Mouse (Mus musculus) kidney, adult 9 months (tissue): ENCODE data around the gene Actg2.
"Not testable (repeated sequence)": the region's sequence is repeated elsewhere in the genome, so short reads cannot be mapped to it uniquely, and the experiment has no call there.

Experiments
- DNase-seq: peaks from one replicate; pipeline ENCODE4 v3.0.0; 2022

Actg2 gene

DNA sequence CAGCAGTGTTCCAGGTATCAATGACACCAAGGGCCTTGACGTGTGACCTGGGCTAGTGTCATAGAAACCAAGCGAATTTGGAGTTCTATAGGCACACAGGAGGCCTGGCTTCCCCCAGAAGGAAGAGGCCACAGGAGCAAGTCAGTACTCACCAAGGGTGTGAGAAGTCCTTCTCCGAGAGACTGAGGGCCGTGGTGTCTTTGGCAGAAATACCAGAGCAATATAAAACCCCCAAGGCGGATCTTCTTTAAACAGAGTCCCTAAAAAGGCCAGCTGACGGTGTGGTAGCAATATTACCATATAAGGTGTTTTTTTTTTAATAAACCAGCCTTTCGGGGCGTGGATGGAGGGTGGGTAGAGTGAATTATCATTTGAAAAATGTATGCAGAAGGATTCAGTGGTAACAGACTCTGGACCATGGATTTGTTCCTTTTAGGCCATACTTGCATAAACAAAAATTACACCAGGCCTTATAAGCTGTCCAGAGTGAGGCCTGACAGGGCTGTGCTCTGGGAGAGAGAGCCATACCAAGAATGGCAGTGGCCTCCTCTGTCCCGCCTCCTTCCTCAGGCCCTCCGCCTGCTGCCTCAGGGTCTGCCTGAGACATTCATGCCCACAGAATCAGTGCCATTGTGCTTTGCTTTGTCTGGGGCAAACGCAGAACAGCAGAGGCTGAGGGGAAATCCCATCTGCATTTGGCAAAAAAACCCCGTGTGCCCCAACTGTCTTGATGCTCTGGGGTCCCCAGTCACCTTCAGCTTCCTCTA lies at the start of gene Actg2:
Actg2 (minus strand) TSS at position 238 of the 767 bp plus-strand sequence.
- no peak for DNase-seq

DNA sequence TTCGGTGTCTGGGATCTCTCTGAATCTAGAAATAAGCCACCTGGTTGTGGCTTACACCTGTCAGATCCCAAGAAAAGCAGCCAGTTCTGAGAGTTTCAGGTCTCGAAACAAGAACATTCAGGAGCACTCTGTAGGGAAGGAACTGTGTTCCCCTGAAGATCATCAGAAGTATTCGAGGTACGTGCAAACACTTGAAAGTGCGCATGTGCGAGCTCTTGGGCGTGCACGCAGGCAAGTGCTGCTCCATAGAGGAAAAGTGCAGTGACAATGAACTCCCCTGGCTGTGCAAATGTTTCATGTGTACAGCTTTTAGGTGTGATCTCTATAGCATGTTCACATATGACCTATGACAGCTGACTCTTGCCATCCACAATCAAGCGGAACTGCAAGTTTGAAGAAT lies 49.3 kb upstream of the Actg2 start:
- DNase-seq: not testable (repeated sequence)

DNA sequence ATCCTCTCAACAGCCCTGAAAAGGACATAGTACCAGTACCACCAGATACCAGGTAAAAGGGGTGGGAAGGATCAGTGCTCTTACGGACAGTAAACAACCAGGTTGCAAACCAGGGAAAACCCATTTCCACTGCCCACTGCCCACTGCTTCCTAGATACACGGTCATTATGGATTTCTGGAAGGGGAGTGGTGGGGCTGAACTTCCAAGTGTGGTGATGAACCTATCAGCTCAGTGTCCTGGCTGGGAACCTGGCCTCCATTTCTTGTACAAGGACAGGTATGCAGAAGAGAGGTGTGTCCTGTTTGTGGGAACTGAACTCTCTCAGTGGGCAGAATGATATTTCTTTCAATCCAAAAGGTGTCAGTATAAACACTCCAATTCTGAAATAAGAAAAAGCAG lies 47.5 kb upstream of the Actg2 start:
- DNase-seq: no peak

DNA sequence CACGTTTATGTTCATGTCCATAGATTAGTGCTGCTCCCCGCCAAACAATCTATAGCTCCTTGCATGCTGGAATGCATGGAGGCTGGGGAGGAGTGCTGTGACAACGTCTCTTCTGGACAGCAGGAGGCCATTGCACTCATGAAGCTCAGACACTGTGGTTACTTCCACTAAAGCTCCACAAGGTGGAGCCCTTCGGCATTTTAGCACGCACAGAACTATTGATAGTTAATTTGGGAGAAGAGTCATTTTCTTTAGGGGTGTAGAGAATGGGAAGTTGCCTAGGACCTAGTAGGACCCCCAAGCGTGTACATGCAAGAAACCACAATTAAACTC lies 46.8 kb upstream of the Actg2 start:
- peak; percentile 32 for DNase-seq

DNA sequence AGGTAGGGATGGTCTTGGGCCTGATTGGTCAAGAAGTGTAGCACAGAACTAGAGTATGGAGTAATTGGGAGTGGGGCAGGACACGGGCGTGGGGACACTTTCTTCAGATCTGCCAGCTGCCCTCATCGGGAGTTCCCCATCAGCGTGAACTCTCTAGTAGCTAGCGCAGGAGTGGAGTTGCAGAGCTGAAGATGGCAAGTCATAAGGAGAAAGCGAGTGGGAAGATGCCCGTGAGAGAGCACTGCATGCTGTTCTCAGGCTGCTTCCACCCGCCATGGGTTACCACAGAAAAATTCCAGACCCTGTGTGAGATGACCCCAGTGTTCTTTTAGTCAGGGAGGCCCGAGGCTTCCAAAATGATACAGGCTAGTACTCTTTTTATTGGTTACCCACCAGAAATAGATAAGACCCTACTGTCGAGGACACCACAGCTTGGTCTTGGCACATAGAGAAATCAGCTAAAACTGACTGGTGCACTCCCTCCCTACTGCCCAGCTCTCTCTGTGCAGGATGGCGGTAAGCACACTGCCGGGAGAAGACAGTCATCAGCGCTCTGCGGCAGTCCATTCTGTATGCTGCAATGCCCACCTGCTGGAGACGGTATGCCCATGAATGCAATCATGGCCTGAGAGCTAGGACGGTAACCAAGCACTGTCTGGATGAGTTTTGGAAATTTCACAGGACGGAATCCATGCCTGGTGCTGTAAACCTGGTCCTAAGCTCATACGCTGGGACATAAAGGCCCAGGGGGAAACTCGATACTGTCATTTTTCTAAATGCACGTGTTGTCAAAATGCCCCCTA lies 46.3 kb upstream of the Actg2 start:
- no peak for DNase-seq

DNA sequence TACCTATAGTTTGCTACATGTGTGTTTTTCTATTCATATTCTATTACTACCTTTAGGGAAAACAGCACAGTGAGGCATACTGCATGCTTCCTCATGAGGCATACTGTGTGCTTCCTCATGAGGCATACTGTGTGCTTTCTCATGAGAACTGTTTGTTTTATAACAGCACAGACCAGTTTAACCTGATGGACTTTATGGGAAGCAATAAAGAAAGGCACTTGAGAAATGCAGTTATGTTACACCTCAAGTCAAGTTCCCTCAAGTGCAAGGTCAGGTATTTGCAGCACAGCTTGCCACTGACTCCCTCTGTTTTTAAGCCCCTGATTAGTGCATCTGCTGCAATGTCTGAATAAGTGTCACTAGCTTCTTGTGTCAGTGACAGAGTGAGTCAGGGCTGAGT lies 41.5 kb upstream of the Actg2 start:
- DNase-seq: no peak

DNA sequence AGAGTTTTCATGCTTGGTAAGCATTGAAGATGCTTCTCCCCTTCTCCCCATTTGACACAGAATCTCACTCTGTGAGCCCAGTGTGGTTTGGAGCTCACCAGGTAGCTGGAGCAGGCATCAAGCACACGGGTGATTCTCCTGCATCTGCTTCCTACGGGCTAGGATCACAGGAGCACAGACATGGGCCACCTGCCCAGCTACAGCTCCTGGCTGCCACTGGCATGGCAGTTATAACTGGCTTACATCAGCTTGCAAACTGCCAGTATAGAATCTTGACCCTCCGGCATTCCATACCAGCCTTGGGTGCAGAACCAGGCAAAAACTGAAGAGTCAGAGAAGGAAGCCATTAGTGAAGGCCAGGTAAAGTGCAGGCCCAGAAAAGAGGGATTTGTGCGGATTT lies 39.5 kb upstream of the Actg2 start:
- DNase-seq: no peak

DNA sequence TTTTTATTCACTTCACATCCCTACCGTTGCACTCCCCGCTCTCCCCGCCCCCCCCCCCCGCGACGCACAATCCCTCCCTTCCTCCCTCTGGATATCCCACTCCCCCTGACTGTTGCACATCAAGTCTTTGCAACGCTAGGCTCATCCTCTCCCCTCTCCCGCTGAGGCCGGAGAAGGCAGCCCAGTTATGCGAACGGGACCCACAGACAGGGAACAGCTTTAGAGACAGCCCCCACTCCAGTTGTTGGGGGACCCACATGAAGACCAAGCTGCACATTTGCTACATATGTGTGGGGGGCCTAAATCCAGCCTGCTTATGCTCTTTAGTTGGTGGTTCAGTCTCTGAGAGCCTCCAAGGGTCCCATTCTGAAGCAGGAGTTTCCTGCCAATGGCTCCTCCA lies 36.6 kb upstream of the Actg2 start, which contains the start of gene Stambp:
Stambp (minus strand) TSS at position 59 of the 400 bp plus-strand sequence.
- DNase-seq: no peak

DNA sequence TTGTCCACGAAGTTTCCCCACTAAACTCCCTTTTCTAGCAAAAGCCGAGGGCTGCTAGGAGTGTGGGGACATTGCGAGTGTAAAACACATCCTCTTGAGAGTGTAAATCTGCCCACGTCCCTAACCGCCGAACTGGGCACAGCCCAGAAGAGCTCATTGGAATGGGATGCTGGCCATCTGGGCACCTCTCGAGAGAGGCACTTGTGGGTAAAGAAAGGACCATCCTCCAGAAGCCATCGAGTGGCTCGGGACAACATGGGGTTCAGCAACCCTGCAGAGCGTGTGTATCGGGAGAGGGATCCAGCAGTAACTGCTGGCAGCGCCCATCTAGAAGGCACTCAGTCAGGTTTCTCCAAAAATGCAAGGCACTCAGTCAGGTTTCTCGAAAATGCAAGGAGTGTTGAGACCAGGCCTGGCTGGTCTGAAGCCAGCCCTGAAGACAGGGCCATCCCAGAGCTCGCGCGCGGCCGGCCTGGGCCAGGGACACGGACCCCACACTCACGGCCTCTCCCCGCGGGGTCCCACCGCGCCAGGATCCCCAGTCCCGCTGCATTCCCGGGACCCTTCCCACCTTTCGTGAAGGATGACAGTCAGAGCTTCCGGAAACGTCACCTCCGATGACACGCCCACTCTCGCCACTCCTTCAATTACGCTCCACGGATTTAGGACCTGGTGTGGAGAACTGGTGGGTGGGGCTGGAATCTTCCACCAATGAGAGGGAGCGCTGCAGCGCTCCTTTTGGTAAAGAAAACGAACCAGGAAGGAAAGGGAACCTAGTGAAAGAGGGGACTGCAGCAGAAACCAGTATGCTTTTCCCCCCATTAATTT lies 36.0 kb upstream of the Actg2 start:
- DNase-seq: peak; percentile 94

DNA sequence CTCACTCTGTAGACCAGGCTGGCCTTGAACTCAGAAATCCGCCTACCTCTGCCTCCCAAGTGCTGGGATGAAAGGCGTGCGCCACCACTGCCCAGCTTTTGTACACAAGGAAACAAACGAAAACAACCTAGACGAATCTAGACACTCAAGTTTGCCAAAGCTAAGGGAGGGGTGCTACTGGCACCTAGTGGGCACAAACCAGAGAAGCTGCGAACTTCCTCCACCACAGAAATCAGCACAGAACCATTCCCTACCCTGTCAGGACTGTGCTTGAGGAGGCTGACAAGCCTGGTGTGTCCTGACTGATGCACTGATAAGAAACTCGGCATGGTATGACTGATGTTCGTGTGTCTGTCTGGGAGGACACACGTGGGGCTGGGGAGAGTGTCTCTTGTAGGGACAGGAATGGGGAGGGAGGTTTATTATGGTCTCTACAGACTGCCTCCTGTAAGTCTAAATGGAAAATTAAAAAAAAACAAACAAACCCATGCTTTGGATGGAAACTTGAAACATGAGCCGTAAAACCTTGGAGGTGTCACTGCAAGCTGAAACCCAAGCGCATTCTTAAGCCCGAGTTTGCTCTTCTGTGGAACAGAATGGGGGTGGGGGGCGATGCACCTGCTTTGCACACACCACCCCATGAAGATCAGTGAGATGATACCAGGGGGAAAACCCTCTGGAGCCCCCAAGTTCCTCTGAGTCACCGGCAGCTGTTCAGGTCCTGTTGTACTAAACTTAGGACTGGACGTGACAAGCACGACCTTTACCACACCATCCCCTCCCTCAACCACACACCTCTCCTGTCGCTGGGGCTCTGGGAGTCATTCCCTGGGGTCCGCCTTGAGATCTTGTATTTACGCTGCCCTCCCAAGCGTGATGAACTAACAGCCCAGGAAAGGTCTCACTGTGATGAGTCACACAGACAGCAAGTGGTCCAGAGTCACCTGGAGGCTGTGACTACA lies 33.1 kb upstream of the Actg2 start:
- no peak for DNase-seq

DNA sequence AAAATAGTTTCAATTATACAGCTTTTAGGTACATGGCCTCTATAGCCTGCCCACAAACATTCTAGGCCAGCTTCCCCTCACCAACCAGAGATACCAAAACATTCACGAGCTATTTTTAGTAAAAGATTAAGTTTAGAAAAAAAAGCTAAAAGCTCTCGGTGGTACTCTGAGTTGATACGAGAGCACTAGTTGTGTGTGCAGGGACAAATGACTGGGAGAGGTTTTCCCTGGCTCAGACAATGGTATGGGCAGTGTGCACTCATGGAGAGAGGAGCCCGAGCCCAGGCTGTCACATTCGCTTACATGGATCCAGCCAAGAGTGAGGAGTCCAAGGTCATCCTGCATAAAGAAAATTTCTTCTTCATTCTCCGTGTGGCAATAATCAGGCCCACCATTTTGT lies 19.9 kb upstream of the Actg2 start:
- DNase-seq: no peak

DNA sequence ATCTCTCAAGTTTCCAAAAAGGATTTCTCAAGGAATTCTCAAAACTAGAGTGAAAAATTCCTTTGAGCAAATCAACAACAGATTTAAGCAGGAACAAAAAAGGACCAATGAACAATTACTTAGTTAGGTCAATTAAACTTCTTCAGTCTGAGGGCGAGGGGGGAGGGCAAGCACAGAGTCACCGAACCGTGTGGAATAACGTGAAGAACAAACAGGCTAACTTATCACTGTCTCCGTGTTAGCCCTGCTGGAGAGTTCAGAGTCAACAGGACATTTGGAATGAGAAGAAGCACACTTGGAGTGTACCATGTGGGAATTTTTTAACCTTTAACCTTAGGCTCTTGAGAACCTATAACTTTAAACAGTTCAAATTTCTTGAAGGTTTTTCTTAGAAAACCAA lies 12.3 kb upstream of the Actg2 start:
- DNase-seq: peak; percentile 66

DNA sequence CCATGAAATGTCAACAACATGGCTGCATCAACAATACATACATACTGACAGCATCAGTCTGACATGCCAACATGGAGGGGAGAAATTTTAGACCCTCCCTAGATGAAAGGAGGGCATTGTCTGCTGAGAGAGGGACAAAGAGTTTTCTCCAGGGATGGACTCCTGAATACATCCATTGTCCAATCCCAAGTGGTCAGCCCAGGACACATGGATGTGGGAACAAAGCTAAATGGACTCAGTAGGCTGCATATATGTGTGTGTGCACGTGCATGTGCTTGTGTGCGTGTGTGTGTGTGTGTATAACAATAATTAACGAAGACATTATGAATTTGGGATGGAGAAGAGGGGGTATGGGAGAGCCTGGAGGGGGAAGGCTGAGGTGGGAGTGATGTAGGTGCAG lies 9.7 kb upstream of the Actg2 start:
- DNase-seq: no peak

DNA sequence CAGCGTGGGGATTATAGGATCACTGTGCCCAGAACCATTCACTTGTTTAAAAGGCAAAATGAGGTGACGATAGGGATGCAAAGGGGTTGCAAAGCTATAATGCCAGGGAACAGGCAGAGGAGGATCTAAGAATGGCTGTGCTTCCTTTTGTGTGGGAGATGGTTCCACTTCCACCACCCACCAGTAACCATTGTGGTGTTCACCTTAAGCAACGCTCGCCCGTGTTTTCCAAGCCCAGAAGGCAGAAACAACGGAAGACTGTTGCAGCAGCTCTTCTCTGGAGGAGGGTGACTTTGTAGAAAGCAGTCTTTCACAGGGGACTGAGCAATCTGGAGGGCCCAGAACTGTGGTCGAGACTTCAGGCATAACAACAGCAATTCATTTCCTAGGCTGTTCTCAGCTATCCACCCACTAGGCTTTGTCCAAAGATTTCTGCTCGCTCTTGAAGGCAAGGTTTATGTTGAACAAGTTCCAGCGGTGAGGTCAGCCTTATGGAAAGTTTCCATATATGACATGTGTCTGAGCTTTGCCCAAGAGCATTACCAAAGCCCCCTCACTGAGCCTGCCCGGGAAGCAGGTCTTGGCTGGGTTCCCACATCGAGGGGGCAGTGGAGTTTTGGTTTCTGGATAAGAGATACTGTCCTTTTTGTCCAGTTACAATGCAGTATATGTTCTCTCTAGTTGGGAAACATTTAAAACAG lies 5.8 kb upstream of the Actg2 start:
- DNase-seq: no peak

DNA sequence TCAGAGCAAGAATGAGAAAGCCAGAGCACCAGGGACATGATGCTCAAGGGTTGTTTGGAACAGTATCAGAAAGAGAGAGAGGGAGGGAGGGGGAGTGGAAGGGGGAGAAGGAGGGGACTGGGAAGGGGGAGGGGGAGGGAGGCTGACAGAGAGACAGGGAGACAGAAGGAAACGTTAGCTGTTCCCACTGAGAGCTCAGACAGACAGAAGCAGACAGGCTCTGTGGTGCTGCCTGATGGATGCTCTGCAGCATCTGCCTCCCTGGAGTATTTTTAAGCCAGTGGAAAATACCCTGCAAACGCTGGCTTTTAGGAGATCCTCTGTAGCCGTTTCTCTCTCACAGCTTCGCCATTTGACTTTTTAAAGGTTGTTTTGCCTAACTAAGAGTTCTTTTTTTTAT lies 4.0 kb upstream of the Actg2 start:
- no peak for DNase-seq

DNA sequence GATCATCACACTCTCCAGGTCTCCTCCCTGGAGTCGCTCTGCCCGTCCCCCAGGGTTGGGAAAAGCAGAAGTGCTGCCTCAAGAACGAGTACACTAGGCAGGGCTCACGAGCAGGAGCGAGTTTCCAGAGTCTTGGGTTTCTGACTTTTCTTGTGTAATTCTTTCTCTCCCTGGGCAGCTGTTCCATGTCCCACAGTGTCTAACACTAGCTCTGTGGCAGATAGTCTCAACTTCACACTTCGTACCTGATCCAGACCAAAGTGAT lies 662 bp upstream of the Actg2 start:
- no peak for DNase-seq

DNA sequence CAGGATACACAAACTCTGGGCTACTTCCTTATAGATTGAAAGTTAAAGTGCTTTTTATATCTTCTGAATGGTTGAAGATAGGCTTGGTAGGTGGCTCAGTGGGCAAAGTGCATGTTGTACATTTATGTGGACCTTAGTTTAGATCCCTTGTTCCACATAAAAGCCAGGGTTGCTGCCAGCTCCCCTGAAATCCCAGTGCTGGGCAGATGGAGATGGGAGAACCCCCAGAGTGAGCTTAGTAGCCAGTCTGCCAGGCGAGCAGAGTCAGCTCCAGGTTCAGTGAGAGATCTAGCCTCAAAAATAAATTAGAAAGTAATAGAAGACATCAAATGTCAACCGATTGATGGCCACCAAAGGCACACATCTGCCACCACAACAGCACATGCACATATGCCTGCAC lies 3.5 kb downstream of the Actg2 start:
- DNase-seq: no peak

DNA sequence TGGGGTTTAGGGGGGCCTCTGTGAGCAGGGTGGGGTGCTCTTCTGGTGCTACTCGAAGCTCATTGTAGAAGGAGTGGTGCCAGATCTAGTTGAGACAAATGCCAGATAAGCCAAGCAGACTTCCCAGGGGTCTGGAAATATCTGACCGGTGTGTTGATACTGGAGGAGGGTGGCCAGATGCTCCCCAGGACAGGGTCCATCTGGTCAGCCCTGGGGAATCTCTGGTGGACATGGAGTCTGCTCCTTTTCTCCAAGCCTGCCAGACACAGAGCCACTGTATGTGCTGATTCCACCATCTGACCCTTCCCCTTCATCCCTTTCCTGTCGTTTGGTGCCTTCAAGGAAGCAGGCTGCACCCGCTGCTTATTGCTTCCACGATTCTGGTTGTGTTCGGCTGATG lies 12.9 kb downstream of the Actg2 start:
- no peak for DNase-seq

DNA sequence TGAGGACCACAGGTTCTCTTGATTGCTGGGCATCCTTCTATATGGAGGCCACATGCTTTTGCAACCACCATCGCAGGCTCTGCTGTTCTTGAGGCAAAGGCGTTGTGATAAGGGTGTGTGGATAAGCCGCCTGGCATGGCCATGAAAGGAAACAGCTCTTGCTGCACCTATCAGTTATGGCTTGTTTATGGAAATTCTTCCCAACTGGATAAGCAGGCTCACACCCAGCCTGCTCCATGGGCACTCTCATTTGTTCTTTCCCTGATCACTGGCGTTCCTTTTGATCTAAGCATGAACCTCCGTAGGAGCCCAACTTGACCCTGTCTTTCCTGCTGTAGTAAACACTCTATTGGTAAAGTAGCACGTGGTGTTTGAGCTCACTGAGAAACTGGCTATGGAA lies 14.3 kb downstream of the Actg2 start:
- no peak for DNase-seq

DNA sequence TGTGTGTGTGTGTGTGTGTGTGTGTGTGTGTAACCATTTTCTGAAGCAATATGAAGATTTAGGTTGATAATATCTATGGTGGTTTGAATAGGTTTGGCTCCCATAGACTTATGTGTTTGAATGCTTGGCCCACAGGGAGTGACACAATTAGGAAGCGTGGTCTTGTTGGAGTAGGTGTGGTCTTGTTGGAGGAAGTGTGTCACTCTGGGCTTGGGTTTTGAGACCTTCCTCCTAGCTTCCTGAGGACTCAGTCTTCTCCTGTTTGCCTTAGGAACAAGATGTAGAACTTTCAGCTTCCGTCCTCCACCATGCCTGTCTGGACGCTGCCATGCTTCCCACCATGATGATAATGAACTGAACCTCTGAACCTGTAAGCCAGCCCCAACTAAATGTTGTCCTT lies 17.4 kb downstream of the Actg2 start:
- no peak for DNase-seq

DNA sequence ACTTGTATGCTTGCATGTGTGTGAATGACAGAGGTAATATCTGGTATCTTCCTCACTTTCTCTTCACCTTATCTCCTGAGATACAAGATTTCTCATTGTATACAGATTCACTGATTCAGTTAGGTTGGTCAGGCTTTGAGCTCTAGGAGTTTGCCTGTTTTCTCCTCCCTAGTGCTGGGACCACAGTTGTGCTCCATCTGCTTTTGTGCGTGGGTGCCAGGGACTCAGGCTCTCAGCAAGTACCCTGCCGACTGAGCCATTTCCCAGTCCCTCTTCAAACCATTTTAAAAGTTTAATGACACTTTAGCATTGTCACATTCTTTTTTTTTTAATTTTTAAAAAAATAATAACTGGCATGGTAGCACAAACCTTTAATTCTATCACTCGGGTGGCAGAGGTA lies 20.9 kb downstream of the Actg2 start:
- no peak for DNase-seq

DNA sequence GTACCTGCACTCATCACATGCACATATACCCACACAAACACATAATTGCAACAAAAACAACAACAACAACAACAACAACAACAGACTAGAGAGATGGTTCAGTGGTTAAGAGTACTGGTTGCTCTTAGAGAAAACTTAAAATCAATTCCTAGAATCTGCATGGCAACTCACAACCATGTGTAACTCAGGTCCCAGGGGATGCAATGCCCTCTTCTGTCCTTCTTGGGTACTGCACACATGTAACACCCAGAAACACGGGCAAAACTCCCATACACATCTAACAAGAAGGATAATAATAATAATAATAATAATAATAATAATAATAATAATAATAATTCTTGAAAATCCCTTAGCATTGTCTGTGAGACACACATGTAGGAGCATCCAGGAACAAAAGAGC lies 23.6 kb downstream of the Actg2 start:
- peak; percentile 83 for DNase-seq
